Mouse (Mus musculus) kidney, postnatal 25 days (tissue): ENCODE results near the gene Hfe.
A peak's percentile ranks its signal among the peaks of the same experiment; 100 is the strongest.
"Not testable (repeated sequence)": the region's sequence is repeated elsewhere in the genome, so short reads cannot be mapped to it uniquely, and the experiment has no call there.

Experiments
- DNase-seq, 2 experiments: peaks; one replicate each; pipeline ENCODE4 v3.0.0; 2021; ENCODE audit warnings: mixed read lengths in 2 of 2

Hfe gene

GRCm38 (mm10) chr13:23744421-23745380 lies 34.0 kb upstream of the Hfe start:
- no peak for DNase-seq

DNA sequence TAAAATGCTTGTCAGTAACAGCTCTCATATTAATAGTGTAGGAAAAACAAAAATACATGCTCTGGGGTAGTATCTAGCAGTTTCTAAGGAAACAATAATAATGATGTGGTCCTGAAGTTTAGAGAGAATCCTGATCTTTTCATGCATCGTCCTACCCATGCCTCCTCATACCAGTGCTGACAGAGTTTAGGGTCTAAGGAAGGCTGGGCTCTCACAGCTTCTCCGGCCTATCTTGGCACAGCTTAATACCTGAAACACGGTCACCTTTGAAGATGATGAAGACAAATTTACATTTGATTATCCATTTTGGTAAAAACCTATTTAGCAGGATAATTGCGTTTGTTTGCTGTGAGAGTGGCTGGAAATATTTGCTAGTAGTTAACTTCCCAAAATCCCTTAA lies 33.3 kb upstream of the Hfe start:
- no peak for DNase-seq

DNA sequence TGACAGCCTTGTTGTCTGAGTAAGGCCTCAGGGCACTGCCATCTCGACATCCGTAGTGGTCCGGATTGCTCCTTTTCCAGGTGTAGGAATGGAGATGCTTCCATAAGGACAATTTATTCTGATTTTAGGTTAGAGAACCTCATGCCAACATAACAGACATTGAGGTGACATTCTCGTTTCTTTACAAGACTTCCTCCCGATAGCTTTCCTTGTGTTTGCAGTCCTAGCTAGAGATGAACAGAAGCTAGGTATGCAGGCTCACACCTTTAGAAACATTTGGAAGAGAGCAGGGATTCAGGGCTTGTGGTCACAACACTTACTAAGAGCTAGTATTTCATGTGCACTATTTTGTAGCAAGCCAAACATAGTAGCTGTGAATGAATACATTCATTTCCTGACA lies 32.6 kb upstream of the Hfe start:
- DNase-seq = no peak

- DNase-seq = no peak
Observed at GRCm38 (mm10) chr13:23742007-23742406, 31.4 kb upstream of the Hfe start.

DNA sequence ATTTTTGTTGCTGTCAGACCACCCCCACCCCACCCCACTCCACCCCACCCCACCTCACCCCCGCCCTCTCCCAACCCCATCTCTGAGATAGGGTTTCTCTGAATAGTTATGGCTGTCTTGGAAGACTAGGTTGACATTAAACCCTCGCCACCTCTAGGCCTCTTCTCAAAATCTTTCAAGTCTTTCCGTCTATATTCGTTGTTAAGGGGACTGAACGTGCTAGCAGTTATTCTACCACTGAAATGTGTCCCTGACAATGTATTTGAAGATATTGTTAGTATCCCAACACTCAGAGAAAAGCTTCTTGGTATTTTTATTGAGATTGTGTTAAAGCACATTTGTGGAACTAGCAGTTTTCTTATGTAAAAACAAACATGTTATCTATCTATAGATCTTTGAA lies 30.3 kb upstream of the Hfe start:
- no peak for DNase-seq

DNA sequence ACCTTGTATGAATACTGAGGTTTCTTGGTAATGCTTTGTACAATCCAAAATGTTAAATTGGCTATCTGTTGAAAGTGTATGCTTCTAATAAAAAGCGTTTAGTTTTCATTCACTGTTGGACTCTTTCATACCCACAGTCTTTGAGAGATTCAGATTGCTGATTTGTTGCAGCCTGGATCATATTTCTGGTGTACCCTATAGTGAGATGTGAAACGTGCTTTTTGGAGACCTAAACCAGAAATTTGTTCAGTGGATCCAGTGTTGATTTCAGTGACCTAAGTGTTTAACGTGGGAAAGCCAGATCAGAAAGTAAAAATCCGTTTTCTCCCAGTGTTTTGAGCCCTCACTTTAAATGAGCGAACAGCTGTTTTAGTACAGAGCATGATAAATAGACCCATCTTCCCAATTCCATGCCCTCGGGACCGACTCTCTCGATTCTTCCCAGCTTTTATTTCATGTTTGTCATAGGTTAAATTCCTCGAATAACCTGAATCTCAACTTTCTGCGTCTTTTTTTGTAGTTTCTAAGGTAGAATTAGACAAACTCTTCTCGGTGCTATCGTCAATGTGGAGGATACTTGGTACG lies 29.7 kb upstream of the Hfe start:
- no peak for DNase-seq

- no peak for DNase-seq
Observed at GRCm38 (mm10) chr13:23739922-23740252, 29.2 kb upstream of the Hfe start.

DNA sequence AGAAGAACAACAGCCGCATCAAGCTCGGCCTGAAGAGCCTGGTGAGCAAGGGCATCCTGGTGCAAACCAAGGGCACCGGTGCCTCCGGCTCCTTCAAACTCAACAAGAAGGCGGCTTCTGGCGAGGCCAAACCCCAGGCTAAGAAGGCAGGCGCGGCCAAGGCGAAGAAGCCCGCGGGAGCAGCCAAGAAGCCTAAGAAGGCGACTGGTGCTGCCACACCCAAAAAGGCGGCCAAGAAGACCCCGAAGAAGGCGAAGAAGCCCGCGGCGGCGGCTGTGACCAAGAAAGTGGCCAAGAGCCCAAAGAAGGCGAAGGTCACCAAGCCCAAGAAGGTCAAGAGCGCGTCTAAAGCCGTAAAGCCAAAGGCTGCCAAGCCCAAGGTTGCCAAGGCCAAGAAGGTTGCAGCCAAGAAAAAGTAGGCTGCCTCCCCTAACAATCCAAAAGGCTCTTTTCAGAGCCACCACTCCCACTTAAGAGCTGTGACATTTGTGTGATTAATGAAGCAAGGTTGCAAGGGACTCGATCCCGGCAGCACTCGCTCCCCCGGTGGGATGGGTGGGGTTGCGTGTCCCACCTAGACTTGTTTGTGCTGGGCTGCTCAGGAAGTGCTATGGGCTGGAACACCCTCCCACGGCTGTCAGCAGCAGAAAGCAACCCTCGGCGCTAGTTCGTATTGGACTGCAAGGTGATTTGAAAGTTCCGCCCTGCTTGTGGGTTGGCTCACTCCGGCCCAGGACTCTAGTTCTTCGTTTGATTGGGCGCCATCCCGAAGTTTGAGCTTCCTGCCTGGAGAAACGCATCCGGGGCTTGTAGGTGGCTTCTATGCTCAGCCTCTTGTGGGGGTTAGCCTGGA lies 28.6 kb upstream of the Hfe start:
- peak; percentile 96 to 98 for DNase-seq

GRCm38 (mm10) chr13:23738677-23739068 lies 28.0 kb upstream of the Hfe start, which contains the start of gene Hist1h1c:
Gene Hist1h1c, plus strand, starts transcription at chr13:23738808.
- DNase-seq = peak; percentile 87 to 95

DNA sequence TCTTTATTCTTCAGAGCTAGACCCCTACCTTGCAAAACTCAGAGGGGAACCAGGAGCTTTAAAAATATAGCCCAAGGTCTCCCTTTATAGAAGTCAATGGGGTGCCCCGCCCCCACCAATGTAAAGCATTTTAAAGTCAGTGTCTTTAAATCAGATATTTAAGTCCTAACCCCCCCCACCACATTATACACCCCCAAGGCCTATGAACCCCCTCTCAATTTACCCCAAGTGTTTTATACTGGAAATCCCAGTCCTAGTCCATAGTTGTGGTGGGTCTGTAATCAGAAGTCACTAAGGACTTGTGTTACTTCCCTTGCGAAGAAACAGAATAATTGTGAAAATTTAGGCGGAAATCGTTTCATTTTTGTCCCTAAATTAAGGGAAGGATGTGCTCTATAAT lies 27.4 kb upstream of the Hfe start:
- peak in 1 of 2 experiments; percentile 25 for DNase-seq

- no peak for DNase-seq
Observed at GRCm38 (mm10) chr13:23737091-23737490, 26.4 kb upstream of the Hfe start.

- peak in 1 of 2 experiments; percentile 51 for DNase-seq
Observed at GRCm38 (mm10) chr13:23732156-23732804, 21.6 kb upstream of the Hfe start.

DNA sequence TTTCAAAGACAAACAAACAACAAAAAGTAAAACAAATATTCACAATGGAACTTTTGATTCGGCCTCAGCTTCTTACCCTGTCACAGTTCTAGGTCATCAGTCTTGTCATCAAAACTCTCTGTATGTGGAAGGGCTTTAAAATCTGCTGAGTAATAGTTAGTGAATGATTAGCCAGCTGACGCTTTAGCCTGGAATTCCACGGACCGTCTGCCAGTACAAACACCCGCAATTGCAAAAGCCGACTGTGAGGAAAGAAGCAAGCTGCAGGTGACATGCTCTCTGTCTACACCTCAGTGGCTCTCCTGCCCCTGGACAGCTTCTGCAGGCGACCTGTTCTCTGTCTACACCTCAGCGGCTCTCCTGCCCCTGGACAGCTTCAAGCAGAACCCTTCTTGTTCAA lies 19.8 kb upstream of the Hfe start:
- peak; percentile 65 to 84 for DNase-seq

DNA sequence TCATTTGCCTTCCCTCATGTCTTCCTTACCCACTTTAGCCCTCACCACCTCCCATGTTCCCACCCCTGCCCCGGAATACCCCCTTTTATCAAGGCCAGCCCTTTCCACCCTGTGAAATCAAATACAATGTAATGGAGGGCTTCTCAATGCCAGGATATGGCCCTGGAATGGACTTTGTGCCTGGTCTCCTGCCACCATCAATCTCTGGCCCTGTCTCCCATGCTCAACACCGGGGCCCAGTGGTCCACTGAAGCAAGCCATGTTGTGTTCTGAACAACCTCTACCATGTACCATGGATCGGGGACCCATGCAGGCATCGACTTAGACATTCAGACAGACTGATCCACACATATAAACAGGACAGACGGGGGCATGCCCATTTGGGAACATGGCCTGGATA lies 19.1 kb upstream of the Hfe start:
- no peak for DNase-seq

GRCm38 (mm10) chr13:23729192-23729525 lies 18.5 kb upstream of the Hfe start:
- DNase-seq = no peak

GRCm38 (mm10) chr13:23728472-23729191 lies 18.0 kb upstream of the Hfe start:
- DNase-seq = no peak

- DNase-seq = no peak
Observed at GRCm38 (mm10) chr13:23725213-23725612, 14.6 kb upstream of the Hfe start.

- DNase-seq = no peak
Observed at GRCm38 (mm10) chr13:23724239-23724638, 13.6 kb upstream of the Hfe start.

DNA sequence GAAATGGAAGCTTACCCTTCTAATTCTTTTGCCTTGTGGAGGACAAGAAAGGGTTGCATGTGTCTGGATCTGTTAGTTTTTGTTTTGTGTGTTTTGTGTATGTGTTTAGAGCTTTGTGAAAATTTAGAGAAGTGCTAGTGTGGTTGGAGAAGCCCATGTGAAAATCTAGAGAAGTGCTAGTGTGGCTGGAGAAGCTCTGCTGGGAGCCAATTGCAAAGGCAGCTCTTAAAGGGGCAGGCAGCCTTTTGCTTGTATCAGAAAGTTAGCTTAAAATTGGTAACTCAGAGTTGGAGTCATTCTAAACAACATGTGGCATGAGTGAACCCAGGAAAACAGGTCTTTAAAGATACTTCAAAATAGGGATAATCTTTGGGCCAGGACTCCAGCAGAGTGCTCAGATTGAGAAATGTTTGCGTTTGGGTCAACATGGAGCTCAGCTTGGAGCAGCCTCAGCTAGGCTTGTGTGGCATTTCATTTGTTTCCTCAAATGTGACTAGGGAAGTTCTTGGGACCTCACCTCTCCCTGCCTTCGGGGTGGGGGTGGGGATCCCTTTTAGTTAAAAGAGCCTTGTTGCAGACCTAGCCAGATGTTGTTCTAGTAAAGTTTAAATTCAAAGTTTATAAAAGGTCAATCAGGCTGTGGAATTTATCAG lies 7.1 kb upstream of the Hfe start:
- not testable (repeated sequence) for DNase-seq

DNA sequence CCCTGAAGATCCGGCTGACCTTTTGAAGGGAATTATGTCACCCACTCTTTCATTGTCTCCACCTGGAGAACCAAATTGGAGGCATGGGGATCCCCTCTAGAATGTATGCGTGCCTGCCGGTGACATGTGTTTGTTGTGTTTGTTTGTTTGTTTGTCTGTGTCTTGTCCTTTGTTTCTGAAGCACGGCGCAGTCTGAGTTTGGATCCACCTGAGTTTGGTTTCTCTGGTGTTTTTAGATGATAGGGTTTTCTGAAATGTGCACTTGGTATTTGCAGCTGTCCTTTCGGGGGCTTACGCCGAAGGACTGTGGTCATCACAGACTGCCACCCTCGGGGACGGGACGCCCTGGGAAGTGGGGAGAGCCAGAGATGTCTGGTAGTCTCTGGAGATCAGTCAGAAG lies 6.5 kb upstream of the Hfe start:
- no peak for DNase-seq

DNA sequence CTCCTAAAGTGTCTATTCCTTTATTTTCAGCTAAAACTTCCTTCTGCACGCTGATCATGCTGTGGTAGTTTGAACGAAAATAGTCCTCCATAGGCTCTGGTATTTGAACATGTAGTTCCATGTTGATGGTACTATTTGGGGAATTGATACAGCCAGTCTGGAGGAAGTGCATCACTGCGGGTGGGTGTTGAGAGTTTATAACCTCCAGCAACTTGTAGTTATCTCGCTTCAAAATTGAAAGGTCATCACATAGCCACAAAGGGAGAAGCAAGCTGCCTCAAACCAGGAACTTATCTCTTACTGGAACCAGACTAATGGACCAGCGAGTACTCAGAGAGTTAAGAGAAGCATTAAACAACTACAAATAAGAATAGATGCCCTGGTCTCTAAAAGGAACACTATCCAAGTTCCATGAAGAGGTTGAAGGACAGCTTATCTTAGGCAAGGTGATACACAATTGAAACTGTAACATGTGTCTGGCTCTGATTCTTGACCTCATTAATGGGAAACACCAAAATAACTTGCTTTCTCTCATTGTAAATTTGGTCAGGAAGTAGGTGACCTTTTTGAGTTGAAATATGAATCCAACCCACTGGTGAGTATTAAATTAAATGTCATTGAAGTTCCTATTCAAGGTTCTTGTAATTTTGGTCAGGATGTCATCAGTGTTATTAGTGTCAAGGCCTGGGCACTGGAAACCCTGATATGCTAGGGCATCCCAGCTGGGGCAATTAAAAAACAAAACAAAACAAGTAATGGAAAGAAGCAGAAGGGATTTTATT lies 5.8 kb upstream of the Hfe start:
- DNase-seq = no peak
